Mouse (Mus musculus): ENCODE measurements around the gene Ubtd1. TPM values are rescaled to one million over a fixed set of nuclear protein-coding genes. Genes with fewer than 3 reads are reported as not detected.

The Ubtd1 gene
- total and polyA plus RNA-seq, 3 experiments = 3.4 to 5.8 (median 3.6) TPM

DNA sequence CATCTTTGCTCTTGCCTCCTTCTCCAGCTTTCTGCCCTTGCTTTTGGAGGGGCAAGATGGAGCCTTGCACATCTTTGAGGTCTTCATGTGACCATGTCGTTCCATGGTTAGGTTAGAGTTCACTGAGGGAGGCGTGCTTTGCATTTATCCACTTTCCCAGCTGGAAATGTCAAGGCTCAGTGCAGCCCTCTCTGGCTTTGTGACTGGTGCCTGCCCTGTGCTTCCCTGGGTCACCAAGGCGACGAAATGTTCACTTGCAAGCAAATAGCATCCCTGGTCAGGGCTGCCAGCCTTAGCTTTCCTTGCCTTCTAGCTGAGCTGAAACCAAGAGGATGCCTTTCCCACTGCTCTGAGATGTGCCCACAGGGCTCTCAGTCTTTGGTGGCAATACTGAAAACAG lies 28.9 kb downstream of the Ubtd1 start:
- TF ChIP-seq ZC3H11A (IDR thresholded peaks at IDR 0.05; ENCODE audit: low read depth, low read length) = no peak
- no peak for TF ChIP-seq CHD1 (IDR thresholded peaks at IDR 0.05; ENCODE audit: low read depth, low read length)
- TF ChIP-seq SMC3 (IDR thresholded peaks at IDR 0.05; ENCODE audit: low read depth, low read length) = no peak
- no peak for TF ChIP-seq MAX (IDR thresholded peaks at IDR 0.05; ENCODE audit: low read length)
- no peak for TF ChIP-seq EP300 (IDR thresholded peaks at IDR 0.05; ENCODE audit: low read length)
- no peak for TF ChIP-seq CTCF (conservative IDR thresholded peaks at IDR 0.05 in 1 of 2, IDR thresholded peaks at IDR 0.05 in 1 of 2; ENCODE audit: low read depth in 2 of 2, low read length in 2 of 2)
- no peak for TF ChIP-seq RAD21 (IDR thresholded peaks at IDR 0.05; ENCODE audit: low read depth, low read length)
- TF ChIP-seq POLR2AphosphoS2 (IDR thresholded peaks at IDR 0.05; ENCODE audit: low read depth, low read length) = no peak
- Histone ChIP-seq H3K27ac (ENCODE audit: insufficient read depth, low read depth) (no peak overlapping the region), H3K27me3 (replicated peaks) (no peaks in the 10 kb centered on the region), H3K4me1 (ENCODE audit: control insufficient read depth in 1 of 2, insufficient read depth in 2 of 2) (peaks cover 4 to 9% of the 10 kb centered on the region in 2 experiments; a peak in 3 of 4 replicates), H3K4me3 (replicated peaks in 1 of 3; ENCODE audit: low read depth in 2 of 3, low read length in 2 of 3, poor library complexity in 1 of 3) (no peak overlapping the region), H3K36me3 (replicated peaks in 1 of 2; ENCODE audit: control insufficient read depth in 1 of 2, insufficient read depth in 1 of 2, low read length in 1 of 2) (no peaks in the 10 kb centered on the region), H3K4me2 (ENCODE audit: insufficient read depth, low read depth, poor library complexity, severe bottlenecking) (no peak overlapping the region), H3K9me3 (replicated peaks; ENCODE audit: low read length) (no peaks in the 10 kb centered on the region), H3K9ac (ENCODE audit: insufficient read depth, low read depth) (no peak overlapping the region), H3K79me2 (replicated peaks; ENCODE audit: control insufficient read depth, extremely low read depth, insufficient read depth, poor library complexity, severe bottlenecking) (no peaks in the 10 kb centered on the region)
- no peak for DNase-seq (ENCODE audit: extremely low read depth)
- dilution Hi-C loops (cut with MboI; ENCODE audit: extremely low pct_ligation_motif_present, extremely low pct_unique_long_range_greater_than_20kb, low sequenced_read_pairs) = no loop called here
- in situ Hi-C loops (cut with MboI; ENCODE audit: low pct_ligation_motif_present, low pct_unique_long_range_greater_than_20kb, low sequenced_read_pairs) = no loop called here

DNA sequence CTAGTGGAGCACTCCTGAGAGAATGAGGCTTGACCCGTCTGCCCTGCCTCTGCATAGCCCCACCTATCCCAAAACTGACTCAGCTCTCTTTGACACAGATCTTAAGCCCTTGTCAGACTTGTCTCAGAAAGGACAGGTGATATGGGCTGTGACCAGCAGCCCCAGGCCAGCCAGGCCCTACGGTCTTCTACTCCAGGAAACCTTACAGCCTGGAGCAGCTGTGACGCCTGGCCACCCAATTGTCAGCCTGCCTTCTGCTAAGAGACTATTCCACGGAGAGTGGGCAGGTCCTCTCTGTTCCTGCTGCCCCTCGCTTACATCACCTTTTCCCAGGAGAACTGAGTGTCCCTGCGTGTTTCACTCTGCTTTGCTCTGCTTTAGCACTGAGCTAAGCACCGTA lies 29.6 kb downstream of the Ubtd1 start:
- Histone ChIP-seq H3K79me2 (replicated peaks; ENCODE audit: control insufficient read depth, extremely low read depth, insufficient read depth, poor library complexity, severe bottlenecking) (no peaks in the 10 kb centered on the region), H3K4me1 (ENCODE audit: control insufficient read depth in 1 of 2, insufficient read depth in 2 of 2) (peaks cover 0 to 2% of the 10 kb centered on the region in 2 experiments; a peak in 3 of 4 replicates), H3K4me3 (replicated peaks in 1 of 3; ENCODE audit: low read depth in 2 of 3, low read length in 2 of 3, poor library complexity in 1 of 3) (no peak overlapping the region), H3K4me2 (ENCODE audit: insufficient read depth, low read depth, poor library complexity, severe bottlenecking) (no peak overlapping the region), H3K36me3 (replicated peaks in 1 of 2; ENCODE audit: control insufficient read depth in 1 of 2, insufficient read depth in 1 of 2, low read length in 1 of 2) (no peaks in the 10 kb centered on the region), H3K9ac (ENCODE audit: insufficient read depth, low read depth) (no peak overlapping the region), H3K27ac (ENCODE audit: insufficient read depth, low read depth) (no peak overlapping the region), H3K27me3 (replicated peaks) (no peaks in the 10 kb centered on the region), H3K9me3 (replicated peaks; ENCODE audit: low read length) (no peaks in the 10 kb centered on the region)
- DNase-seq (ENCODE audit: extremely low read depth) = no peak
- in situ Hi-C loops (cut with MboI; ENCODE audit: low pct_ligation_motif_present, low pct_unique_long_range_greater_than_20kb, low sequenced_read_pairs) (no loop called here), dilution Hi-C loops (cut with MboI; ENCODE audit: extremely low pct_ligation_motif_present, extremely low pct_unique_long_range_greater_than_20kb, low sequenced_read_pairs) (no loop called here)
- TF ChIP-seq USF2 (conservative IDR thresholded peaks at IDR 0.05; ENCODE audit: low read depth, low read length) (no peak), MAFK (IDR thresholded peaks at IDR 0.05; ENCODE audit: insufficient replicate concordance, low read length) (no peak), ETS1 (conservative IDR thresholded peaks at IDR 0.05; ENCODE audit: low read depth, low read length) (no peak), KAT2A (IDR thresholded peaks at IDR 0.05; ENCODE audit: insufficient replicate concordance, low read length) (no peak), ZC3H11A (IDR thresholded peaks at IDR 0.05; ENCODE audit: low read depth, low read length) (no peak), TCF12 (IDR thresholded peaks at IDR 0.05; ENCODE audit: low read depth, low read length) (no peak), JUN (IDR thresholded peaks at IDR 0.05; ENCODE audit: insufficient read depth, low read depth, low read length) (no peak), MEF2A (IDR thresholded peaks at IDR 0.05; ENCODE audit: borderline replicate concordance, low read depth, low read length) (no peak), USF1 (IDR thresholded peaks at IDR 0.05; ENCODE audit: low read depth, low read length) (no peak), MAX (IDR thresholded peaks at IDR 0.05; ENCODE audit: low read length) (no peak), CHD2 (IDR thresholded peaks at IDR 0.05; ENCODE audit: low read length) (no peak), ZKSCAN1 (IDR thresholded peaks at IDR 0.05; ENCODE audit: borderline replicate concordance, low read depth, low read length) (no peak)

Data from CH12.LX (cell line).